Mouse (Mus musculus) MEL (cell line): ENCODE measurements at regions not wholly inside any gene's neighbourhood (a gene's known extent, or its start where the extent isn't known, plus 50 kb on each side); places are given as distances from the start of the nearest gene placed in this dataset.

Experiments used
- CHD2 ChIP-seq: IDR thresholded peaks from 2 replicates; pipeline ENCODE4 v1.6.1; 2011; ENCODE audit warnings: low read length, improper control_type of control experiment
- EP300 ChIP-seq, 2 experiments: IDR thresholded peaks; 2 replicates each; pipeline ENCODE4 v1.6.1; 2011; ENCODE audit warnings: improper control_type of control experiment in 2 of 2, low read length in 2 of 2, low read depth in 1 of 2, mild to moderate bottlenecking in 1 of 2
- MAX ChIP-seq: IDR thresholded peaks from 2 replicates; pipeline ENCODE4 v1.6.1; 2011; ENCODE audit warnings: low read length, improper control_type of control experiment
- POLR2A ChIP-seq, 2 experiments: IDR thresholded peaks; 2 replicates each; pipeline ENCODE4 v1.6.1; 2011 to 2012; ENCODE audit warnings: low read length in 2 of 2, mild to moderate bottlenecking in 2 of 2, control low read depth in 1 of 2, improper control_type of control experiment in 1 of 2, low read depth in 1 of 2, moderate library complexity in 1 of 2; ENCODE audit not compliant: control insufficient read depth in 1 of 2, insufficient read depth in 1 of 2, poor library complexity in 1 of 2

DNA sequence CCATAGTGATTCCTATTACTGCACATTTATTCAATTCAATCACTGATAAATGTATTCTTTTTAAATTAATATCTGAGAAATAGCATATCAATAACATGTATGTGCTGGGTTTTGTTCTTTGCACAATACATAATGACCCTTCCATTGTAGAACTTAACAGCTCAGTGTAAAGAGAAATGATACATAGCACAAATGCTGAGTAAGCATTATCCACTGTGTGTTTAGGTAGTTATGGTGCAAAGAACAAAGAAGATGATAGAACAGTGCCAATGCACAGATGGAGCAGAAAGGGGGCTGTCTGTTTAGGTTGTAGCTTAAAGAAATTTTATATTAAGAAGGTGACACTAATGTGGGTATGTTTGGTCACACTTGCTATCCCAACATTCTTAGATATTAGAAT, 215.0 kb upstream of the Chordc1 start:
- TF ChIP-seq MAX (no peak), POLR2A (IDR thresholded peaks at IDR 0.05; ENCODE audit: control insufficient read depth in 1 of 2, insufficient read depth in 1 of 2, low read depth in 1 of 2, low read length in 2 of 2, poor library complexity in 1 of 2) (no peak), CHD2 (no peak), EP300 (IDR thresholded peaks at IDR 0.05; ENCODE audit: low read depth in 1 of 2, low read length in 2 of 2) (no peak)
